Mouse (Mus musculus): Measurements from ENCODE around the gene Zfp128. TPM values are rescaled to one million over a fixed set of nuclear protein-coding genes. Genes with fewer than 3 reads are reported as not detected.

Zfp128 gene
- polyA plus RNA-seq (2014; fragmentation: Illumina TruSeq; extraction: RNeasy Lipid Tissue Mini Kit (QIAGEN cat#74804); ENCODE audit: insufficient read depth, low read depth, low replicate concordance), result 1.5 TPM

GRCm38 (mm10) chr7:12880911-12881660 lies at the start of gene Zfp128:
Zfp128 (plus strand) TSS chr7:12881177.

GRCm38 (mm10) chr7:12834162-12835120 lies 46.5 kb upstream of the Zfp128 start, which contains the start of gene Zfp110:
Zfp110 (plus strand) TSS chr7:12834761.

GRCm38 (mm10) chr7:12897655-12898410 lies 16.9 kb downstream of the Zfp128 start, which contains the start of gene Zscan22:
Zscan22 (plus strand) TSS chr7:12897815.

GRCm38 (mm10) chr7:12921705-12922465 lies 40.9 kb downstream of the Zfp128 start, which contains the start of gene Rps5:
Rps5 (plus strand) TSS chr7:12922290.

GRCm38 (mm10) chr7:12927191-12927680 lies 46.3 kb downstream of the Zfp128 start, which contains the start of gene Rnf225:
Rnf225 (plus strand) TSS chr7:12927416.

Other genes starting within 250 kb of the Zfp128 start
- not detected for gene Vmn2r54, start 240.9 kb upstream of the Zfp128 start, polyA plus RNA-seq (2014; fragmentation: Illumina TruSeq; extraction: RNeasy Lipid Tissue Mini Kit (QIAGEN cat#74804); ENCODE audit: insufficient read depth, low read depth, low replicate concordance)
- not detected for gene Vmn2r55, start 196.2 kb upstream of the Zfp128 start, polyA plus RNA-seq (2014; fragmentation: Illumina TruSeq; extraction: RNeasy Lipid Tissue Mini Kit (QIAGEN cat#74804); ENCODE audit: insufficient read depth, low read depth, low replicate concordance)
- not detected for gene Vmn2r56, start 146.2 kb upstream of the Zfp128 start, polyA plus RNA-seq (2014; fragmentation: Illumina TruSeq; extraction: RNeasy Lipid Tissue Mini Kit (QIAGEN cat#74804); ENCODE audit: insufficient read depth, low read depth, low replicate concordance)
- gene Zscan18, start 77.5 kb upstream of the Zfp128 start, polyA plus RNA-seq (2014; fragmentation: Illumina TruSeq; extraction: RNeasy Lipid Tissue Mini Kit (QIAGEN cat#74804); ENCODE audit: insufficient read depth, low read depth, low replicate concordance), result 0.95 TPM
- 3.1 TPM for gene Zfp329, start 62.3 kb upstream of the Zfp128 start, polyA plus RNA-seq (2014; fragmentation: Illumina TruSeq; extraction: RNeasy Lipid Tissue Mini Kit (QIAGEN cat#74804); ENCODE audit: insufficient read depth, low read depth, low replicate concordance)
- 15.9 TPM for gene Zfp110, start 46.4 kb upstream of the Zfp128 start, polyA plus RNA-seq (2014; fragmentation: Illumina TruSeq; extraction: RNeasy Lipid Tissue Mini Kit (QIAGEN cat#74804); ENCODE audit: insufficient read depth, low read depth, low replicate concordance)
- 4.5 TPM for gene Zscan22, start 16.6 kb downstream of the Zfp128 start, polyA plus RNA-seq (2014; fragmentation: Illumina TruSeq; extraction: RNeasy Lipid Tissue Mini Kit (QIAGEN cat#74804); ENCODE audit: insufficient read depth, low read depth, low replicate concordance)
- gene Rps5, start 41.1 kb downstream of the Zfp128 start, polyA plus RNA-seq (2014; fragmentation: Illumina TruSeq; extraction: RNeasy Lipid Tissue Mini Kit (QIAGEN cat#74804); ENCODE audit: insufficient read depth, low read depth, low replicate concordance), result 1,656 TPM
- 0.42 TPM for gene Rnf225, start 46.2 kb downstream of the Zfp128 start, polyA plus RNA-seq (2014; fragmentation: Illumina TruSeq; extraction: RNeasy Lipid Tissue Mini Kit (QIAGEN cat#74804); ENCODE audit: insufficient read depth, low read depth, low replicate concordance)
- 3.4 TPM for gene Zfp324, start 84.7 kb downstream of the Zfp128 start, polyA plus RNA-seq (2014; fragmentation: Illumina TruSeq; extraction: RNeasy Lipid Tissue Mini Kit (QIAGEN cat#74804); ENCODE audit: insufficient read depth, low read depth, low replicate concordance)
- 2.4 TPM for gene Zfp446, start 96.7 kb downstream of the Zfp128 start, polyA plus RNA-seq (2014; fragmentation: Illumina TruSeq; extraction: RNeasy Lipid Tissue Mini Kit (QIAGEN cat#74804); ENCODE audit: insufficient read depth, low read depth, low replicate concordance)
- 0.10 TPM for gene Slc27a5, start 117.0 kb downstream of the Zfp128 start, polyA plus RNA-seq (2014; fragmentation: Illumina TruSeq; extraction: RNeasy Lipid Tissue Mini Kit (QIAGEN cat#74804); ENCODE audit: insufficient read depth, low read depth, low replicate concordance)
- gene Trim28, start 117.9 kb downstream of the Zfp128 start, polyA plus RNA-seq (2014; fragmentation: Illumina TruSeq; extraction: RNeasy Lipid Tissue Mini Kit (QIAGEN cat#74804); ENCODE audit: insufficient read depth, low read depth, low replicate concordance), result 98.9 TPM
- 8.1 TPM for gene Zbtb45, start 128.9 kb downstream of the Zfp128 start, polyA plus RNA-seq (2014; fragmentation: Illumina TruSeq; extraction: RNeasy Lipid Tissue Mini Kit (QIAGEN cat#74804); ENCODE audit: insufficient read depth, low read depth, low replicate concordance)
- 264 TPM for gene Chmp2a, start 153.6 kb downstream of the Zfp128 start, polyA plus RNA-seq (2014; fragmentation: Illumina TruSeq; extraction: RNeasy Lipid Tissue Mini Kit (QIAGEN cat#74804); ENCODE audit: insufficient read depth, low read depth, low replicate concordance)
- gene Ube2m, start 157.1 kb downstream of the Zfp128 start, polyA plus RNA-seq (2014; fragmentation: Illumina TruSeq; extraction: RNeasy Lipid Tissue Mini Kit (QIAGEN cat#74804); ENCODE audit: insufficient read depth, low read depth, low replicate concordance), result 97.8 TPM
- 0.27 TPM for gene Mzf1, start 173.6 kb downstream of the Zfp128 start, polyA plus RNA-seq (2014; fragmentation: Illumina TruSeq; extraction: RNeasy Lipid Tissue Mini Kit (QIAGEN cat#74804); ENCODE audit: insufficient read depth, low read depth, low replicate concordance)
- not detected for gene Vmn1r85, start 214.0 kb downstream of the Zfp128 start, polyA plus RNA-seq (2014; fragmentation: Illumina TruSeq; extraction: RNeasy Lipid Tissue Mini Kit (QIAGEN cat#74804); ENCODE audit: insufficient read depth, low read depth, low replicate concordance)
- gene Vmn1r86, start 238.7 kb downstream of the Zfp128 start, polyA plus RNA-seq (2014; fragmentation: Illumina TruSeq; extraction: RNeasy Lipid Tissue Mini Kit (QIAGEN cat#74804); ENCODE audit: insufficient read depth, low read depth, low replicate concordance), result not detected

Data from lung, adult 10 weeks (tissue).